Mouse (Mus musculus): ENCODE results near the gene Gcm2.

Gene Gcm2

GRCm38 (mm10) chr13:41110935-41111334 lies at the start of gene Gcm2:
Gene Gcm2 (minus strand): TSS chr13:41111035.
- DNase-seq = no peak

GRCm38 (mm10) chr13:41158426-41158825 lies 47.6 kb upstream of the Gcm2 start:
- DNase-seq = no peak

- no peak for DNase-seq
Observed at GRCm38 (mm10) chr13:41153146-41153545, 42.3 kb upstream of the Gcm2 start.

GRCm38 (mm10) chr13:41146271-41146670 lies 35.4 kb upstream of the Gcm2 start:
- DNase-seq = peak; percentile 58

- DNase-seq = no peak
Observed at GRCm38 (mm10) chr13:41145433-41145970, 34.7 kb upstream of the Gcm2 start.

DNA sequence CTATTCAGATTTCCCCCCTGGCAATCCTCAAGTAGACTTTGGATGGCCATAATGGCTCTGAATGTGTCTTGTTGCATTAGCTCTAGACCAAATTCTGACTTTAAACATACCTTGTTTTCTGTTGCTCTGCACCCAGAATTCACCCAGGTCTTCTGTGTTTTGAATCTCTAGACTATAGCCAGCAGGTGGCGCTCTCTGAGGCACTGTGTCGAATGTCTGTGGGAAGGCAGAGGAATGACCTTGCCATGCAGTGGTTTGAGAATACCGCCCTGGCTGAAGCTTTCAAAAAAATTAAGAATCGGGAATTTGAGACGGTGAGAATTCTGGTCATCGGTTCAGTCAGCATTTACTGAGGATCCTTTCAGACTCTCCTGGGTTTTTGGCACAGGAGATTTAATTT lies 24.1 kb upstream of the Gcm2 start:
- DNase-seq = peak; percentile 72

GRCm38 (mm10) chr13:41129061-41129460 lies 18.2 kb upstream of the Gcm2 start:
- no peak for DNase-seq

- DNase-seq = no peak
Observed at GRCm38 (mm10) chr13:41128326-41128725, 17.5 kb upstream of the Gcm2 start.

DNA sequence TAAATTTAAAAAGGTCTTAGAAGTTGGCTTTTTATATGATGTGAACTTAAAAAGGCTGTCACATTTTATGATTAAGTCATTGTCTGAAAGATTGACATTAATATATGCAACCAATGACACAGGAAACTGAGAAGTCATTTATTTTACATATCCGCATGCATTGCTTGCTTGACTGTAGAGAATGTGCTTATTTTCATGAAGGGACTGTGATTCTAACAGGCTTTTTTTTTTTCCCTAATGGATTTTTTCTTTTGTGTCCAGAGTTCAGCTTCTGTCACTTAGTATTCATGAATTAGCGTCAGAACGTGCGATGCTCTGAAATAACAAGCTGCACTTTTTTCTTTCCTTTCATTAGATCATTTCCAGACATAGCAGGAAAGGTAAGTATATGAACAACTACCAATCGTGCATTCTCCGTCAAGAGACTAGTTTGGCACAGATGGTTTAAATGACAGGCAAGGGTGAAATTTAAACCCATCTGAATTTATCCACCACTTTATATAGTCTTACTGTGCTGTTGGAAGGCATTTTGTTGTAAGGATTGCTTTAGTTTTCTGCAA lies 12.9 kb upstream of the Gcm2 start:
- no peak for DNase-seq

DNA sequence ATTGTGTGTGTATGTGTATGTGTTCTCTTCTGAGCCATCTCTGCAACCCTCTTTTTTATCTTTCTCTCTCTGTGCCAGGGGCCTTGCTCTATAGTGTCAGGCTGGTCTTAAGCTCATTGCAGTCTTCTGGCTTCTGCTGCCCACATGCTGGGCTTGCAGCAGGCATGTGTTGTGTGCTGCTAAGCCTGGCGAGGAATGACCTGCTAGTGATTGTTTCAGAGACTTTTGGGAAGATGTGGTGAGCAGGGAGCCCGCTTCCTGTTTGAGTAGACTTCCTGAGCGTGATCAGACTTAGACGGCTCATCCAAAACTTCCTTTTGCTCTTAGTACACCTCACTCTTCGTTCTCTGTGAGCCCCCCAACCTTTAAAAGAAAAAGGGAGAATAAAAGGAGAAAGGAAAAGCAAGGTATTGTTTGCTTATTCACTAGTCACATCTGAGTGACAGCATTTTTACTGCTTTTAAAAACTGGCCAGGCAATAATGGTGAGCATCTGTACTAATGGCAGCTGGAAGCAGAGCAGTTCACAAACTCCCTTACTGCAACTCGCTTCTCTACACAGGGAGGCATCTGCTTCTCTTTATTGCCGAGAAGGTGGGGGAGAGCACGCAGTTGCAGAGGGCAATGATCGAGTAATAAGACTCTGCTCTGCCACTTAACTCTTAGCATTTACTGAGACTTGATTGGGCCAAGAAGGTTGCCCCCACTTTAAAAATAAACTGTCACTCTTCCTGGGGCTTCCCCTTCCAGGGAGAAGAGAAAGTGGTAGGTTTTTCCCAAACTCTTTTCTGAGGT lies 8.5 kb upstream of the Gcm2 start:
- no peak for DNase-seq

- DNase-seq = no peak
Observed at GRCm38 (mm10) chr13:41113940-41114339, 3.1 kb upstream of the Gcm2 start, which contains the start of gene Sycp2l. Gene Sycp2l (plus strand): TSS chr13:41114307.

DNA sequence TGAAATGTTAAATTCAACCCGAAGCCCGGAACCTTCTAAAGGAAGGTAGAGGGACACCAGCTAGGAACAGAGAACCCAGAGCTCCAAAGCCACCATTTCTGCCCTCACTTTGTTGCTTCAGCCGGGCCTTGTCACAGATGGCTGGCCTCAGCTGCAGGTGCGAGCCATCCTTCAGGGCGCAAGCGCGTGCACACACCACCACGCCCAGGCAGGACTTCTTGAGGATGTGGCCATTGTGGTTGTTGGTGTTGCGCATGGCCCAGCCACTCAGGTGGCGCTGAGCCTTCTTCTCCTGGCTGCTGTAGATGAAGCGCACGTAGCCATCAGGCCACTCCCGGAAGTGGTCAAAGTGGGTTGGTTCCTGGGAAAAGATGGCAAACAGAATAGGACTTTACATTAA lies 5.3 kb downstream of the Gcm2 start:
- DNase-seq = no peak

DNA sequence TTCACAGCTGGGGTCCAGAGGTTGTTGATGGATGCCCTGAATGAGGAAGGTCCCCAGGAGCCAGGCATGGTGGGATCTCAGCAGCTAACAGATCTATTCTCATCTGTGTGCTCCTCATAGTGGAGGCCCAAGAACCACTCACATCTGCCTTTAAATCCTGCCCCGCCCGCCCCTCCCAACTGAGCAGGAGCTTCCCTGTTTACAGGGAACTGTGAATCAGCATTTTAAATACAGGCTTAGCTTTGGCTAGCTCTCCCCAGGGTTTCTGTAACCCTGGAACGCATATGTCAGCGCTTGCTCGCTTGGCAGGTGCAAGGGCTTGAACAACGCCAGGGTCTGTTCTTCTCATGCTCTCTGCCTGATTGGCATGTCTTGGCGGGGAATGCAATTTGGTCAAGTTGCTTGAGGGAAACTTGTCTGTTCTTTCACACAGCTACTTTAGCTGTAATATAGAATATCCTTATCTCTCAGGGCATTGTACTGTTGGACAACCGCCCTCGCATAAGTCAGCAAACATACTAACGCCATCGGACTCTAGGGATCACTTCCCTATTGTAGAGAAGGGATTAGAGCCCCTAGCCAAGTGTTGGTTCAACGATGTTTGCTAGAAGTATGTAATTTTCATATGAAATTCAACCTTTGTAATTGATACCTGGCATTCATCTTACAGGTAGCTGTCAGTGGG lies 6.9 kb downstream of the Gcm2 start:
- peak; percentile 74 for DNase-seq

DNA sequence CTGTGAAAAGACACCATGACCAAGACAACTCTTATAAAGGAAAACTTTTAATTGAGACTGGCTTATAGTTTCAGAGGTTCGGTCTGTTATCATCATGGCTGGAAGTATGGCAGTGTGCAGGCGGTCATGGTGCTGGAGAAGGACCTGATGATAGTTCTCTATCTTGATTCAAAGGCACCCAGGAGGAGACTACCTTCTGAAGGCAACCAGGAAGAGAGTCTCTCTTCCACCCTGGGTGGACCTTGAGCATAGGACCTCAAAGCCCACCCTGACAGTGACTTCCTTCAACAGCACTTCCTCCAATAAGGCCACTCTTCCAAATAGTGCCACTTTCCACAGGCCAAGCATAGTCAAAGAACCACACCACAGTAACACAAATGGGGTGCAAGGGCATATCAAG lies 10.8 kb downstream of the Gcm2 start:
- DNase-seq = no peak

GRCm38 (mm10) chr13:41098325-41098724 lies 12.5 kb downstream of the Gcm2 start:
- peak; percentile 13 for DNase-seq

DNA sequence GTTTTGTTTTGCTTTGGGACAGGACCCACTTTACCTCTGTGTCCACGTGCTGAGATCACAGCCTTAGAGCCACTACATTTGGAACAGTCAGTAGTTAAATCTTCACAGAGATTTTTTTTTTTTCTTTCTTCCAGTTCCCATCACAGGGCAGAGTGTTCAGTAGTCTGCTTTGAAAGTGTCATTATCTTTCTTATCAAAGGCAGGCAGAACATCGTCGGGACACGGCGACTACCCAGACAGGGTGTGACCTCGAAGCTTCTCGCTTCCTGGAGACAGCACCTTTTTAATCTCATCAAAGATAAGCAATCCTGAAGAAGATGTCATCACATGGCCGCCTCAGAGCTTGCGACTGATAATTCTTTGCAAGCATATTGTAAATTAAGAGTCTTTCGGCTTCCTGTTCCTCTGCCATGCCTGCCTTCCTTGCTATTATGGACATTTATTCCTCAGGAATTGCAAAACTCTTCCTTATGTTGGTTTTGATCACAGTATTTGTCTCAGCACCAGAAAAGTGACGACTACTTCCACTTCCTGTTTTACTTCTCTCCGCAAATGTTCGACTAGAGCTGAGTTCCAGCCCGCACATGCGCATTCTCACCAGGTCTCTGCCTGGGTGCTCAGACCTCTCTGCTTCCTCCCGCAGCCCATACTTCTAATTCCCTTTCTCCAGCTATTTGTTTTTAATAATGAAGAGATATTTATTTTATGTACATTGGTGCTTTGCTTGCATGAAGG lies 13.3 kb downstream of the Gcm2 start:
- DNase-seq = peak; percentile 45

GRCm38 (mm10) chr13:41094160-41094559 lies 16.7 kb downstream of the Gcm2 start:
- DNase-seq = no peak

DNA sequence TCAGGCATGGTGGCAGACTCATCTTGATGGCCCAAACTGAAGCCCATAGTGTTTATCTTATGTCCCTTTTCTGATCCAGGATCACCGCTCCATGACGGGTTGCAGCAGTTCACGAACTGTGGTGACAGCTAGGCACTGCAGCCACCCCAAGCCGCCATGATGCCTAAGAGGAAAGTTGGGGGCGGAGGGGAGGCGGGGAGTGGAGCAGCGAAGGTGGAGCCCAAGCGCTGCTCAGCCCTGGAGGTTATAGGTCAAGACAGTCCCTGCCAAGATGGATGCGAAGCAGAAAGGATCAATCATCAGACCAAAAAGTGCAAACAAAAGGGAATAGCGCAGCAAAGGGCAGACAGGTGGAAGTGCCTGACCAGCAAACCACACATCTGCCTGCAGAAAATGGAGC lies 19.6 kb downstream of the Gcm2 start:
- no peak for DNase-seq

- DNase-seq = no peak
Observed at GRCm38 (mm10) chr13:41088746-41089145, 22.1 kb downstream of the Gcm2 start.

DNA sequence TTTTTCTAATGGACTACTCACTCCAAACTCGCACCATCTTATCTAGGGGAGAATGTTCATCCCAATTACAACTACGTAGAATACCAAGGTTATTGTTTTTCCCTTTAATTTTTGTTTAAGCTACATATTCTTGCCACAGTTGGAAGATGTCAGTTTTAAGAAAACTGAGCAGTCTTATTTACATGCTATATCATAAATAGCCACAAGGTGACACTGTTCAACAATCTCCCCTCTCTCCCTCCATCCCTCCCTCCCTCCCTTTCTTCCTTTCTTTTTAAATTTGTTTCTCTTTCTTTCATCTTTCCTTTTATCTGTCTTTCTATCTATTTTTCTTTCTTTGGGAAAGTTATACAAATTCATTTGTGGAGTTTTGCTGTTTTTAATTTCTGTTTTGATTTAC lies 25.7 kb downstream of the Gcm2 start:
- no peak for DNase-seq

- DNase-seq = no peak
Observed at GRCm38 (mm10) chr13:41084521-41084920, 26.3 kb downstream of the Gcm2 start.

DNA sequence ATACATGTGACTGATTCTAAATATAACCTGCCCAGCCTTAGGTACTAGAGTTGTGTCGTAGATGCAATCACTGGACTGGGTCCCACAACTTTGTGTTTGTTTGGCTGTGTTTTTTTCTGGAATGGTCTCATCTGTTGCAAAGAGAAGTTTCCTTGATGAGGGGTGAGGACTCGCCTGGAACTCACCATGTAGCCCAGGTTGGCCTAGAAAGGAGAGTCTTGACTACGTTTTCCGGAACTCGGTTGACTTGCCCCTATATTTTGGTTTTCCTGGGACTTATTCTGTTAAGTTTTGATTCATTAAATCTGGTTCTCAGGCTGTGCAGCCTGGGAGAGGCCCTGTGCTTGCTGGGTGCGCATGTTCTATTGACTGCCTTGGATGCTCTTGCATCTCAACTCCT lies 30.1 kb downstream of the Gcm2 start:
- DNase-seq = no peak

DNA sequence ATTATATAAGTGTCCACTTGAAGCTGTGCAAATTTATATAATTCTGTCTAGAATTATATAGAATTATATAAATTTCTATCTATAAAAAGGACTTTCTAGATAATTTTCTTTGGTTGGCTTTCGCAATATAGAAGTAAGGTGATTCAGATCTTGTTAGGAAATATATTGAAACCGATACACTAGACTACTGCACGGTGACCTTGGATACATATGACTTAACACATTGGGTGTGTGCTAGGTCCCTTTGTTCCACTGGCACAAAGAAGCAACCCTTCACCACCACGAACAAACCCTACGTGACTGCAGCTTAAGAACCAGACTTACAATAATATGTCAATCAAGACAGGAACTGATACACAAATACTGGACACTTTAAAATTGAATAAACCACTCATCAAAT lies 31.0 kb downstream of the Gcm2 start:
- DNase-seq = no peak

Measured in liver (tissue).